Mouse (Mus musculus): ENCODE measurements around the gene Basp1. TPM values are rescaled to one million over a fixed set of nuclear protein-coding genes. Genes with fewer than 3 reads are reported as not detected.

The Basp1 gene
- polyA plus RNA-seq, 1 experiment: 164 TPM

DNA sequence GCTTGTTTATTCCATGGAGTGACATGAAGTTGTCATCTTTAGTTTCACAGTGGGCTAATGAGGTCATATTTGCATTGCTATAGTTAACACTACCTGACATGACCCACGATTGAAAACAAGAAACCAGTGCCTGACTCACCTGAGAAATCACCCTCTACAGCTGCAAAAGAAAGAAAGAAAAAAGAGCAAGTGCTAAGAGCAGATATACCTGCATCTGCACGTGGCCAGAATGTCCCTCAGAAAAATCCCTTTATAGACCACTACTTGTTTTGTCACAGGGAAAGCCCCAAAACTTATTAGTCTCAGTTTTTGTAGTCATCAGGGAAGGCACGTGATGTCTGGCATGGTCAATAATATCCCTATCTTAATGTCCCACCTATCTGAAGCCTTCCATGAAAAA lies 11.6 kb downstream of the Basp1 start:
- Histone ChIP-seq H3K79me2 (ENCODE audit: control insufficient read depth, insufficient read depth) (peaks cover 100% of the 10 kb centered on the region), H3K27me3 (ENCODE audit: control insufficient read depth, insufficient read depth, insufficient read length) (no peaks in the 10 kb centered on the region), H3K4me3 (ENCODE audit: insufficient read depth, poor library complexity, severe bottlenecking) (no peak overlapping the region), H3K36me3 (ENCODE audit: control insufficient read depth, insufficient read depth) (peaks cover 85% of the 10 kb centered on the region), H3K79me3 (ENCODE audit: low read depth) (peaks cover 90% of the 10 kb centered on the region), H3ac (ENCODE audit: control insufficient read depth, insufficient read length, low read depth) (no peak overlapping the region)
- TF ChIP-seq CEBPB (IDR thresholded peaks at IDR 0.05; ENCODE audit: low read depth): no peak
- TF ChIP-seq MAX (IDR thresholded peaks at IDR 0.05): no peak
- no peak for TF ChIP-seq CTCF (IDR thresholded peaks at IDR 0.05; ENCODE audit: control insufficient read depth, insufficient read depth, insufficient read length)

DNA sequence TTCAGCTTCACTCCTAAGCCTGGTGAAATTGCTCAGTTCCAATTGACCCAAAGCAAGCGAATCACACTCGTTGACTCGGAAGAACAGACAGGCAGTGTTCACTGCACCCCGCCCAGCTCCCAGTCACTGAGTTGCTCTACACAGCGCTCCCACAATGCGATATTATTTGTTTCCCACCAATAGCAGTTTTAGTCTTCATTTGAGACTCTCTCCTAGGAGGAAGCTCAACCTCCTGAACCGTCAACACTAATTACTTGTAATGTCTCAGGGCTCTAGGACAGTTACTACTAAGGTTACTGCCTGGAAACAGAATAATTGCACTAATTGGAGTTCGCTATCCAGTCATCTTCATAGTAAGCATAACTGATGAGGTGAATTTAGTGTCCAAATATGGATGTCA lies 13.3 kb downstream of the Basp1 start:
- H3ac ChIP-seq (ENCODE audit: control insufficient read depth, insufficient read length, low read depth): no peak overlapping the region
- H3K79me2 ChIP-seq (ENCODE audit: control insufficient read depth, insufficient read depth): peaks cover 95% of the 10 kb centered on the region
- peaks cover 78% of the 10 kb centered on the region for H3K79me3 ChIP-seq (ENCODE audit: low read depth)
- H3K27me3 ChIP-seq (ENCODE audit: control insufficient read depth, insufficient read depth, insufficient read length): no peaks in the 10 kb centered on the region
- peaks cover 68% of the 10 kb centered on the region for H3K36me3 ChIP-seq (ENCODE audit: control insufficient read depth, insufficient read depth)
- no peak overlapping the region for H3K4me3 ChIP-seq (ENCODE audit: insufficient read depth, poor library complexity, severe bottlenecking)
- TF ChIP-seq CEBPB (IDR thresholded peaks at IDR 0.05; ENCODE audit: low read depth) (no peak), FOSL1 (IDR thresholded peaks at IDR 0.05; ENCODE audit: insufficient read depth, low read length, poor library complexity, severe bottlenecking) (no peak), MYOD1 (IDR thresholded peaks at IDR 0.05; ENCODE audit: control insufficient read depth, insufficient read length, low read depth) (no peak), CTCF (IDR thresholded peaks at IDR 0.05; ENCODE audit: control insufficient read depth, insufficient read depth, insufficient read length) (no peak), MAX (IDR thresholded peaks at IDR 0.05) (no peak), MYOG (IDR thresholded peaks at IDR 0.05; ENCODE audit: control insufficient read depth, extremely low read depth, insufficient read length) (no peak), USF1 (IDR thresholded peaks at IDR 0.05; ENCODE audit: low read depth) (no peak)

DNA sequence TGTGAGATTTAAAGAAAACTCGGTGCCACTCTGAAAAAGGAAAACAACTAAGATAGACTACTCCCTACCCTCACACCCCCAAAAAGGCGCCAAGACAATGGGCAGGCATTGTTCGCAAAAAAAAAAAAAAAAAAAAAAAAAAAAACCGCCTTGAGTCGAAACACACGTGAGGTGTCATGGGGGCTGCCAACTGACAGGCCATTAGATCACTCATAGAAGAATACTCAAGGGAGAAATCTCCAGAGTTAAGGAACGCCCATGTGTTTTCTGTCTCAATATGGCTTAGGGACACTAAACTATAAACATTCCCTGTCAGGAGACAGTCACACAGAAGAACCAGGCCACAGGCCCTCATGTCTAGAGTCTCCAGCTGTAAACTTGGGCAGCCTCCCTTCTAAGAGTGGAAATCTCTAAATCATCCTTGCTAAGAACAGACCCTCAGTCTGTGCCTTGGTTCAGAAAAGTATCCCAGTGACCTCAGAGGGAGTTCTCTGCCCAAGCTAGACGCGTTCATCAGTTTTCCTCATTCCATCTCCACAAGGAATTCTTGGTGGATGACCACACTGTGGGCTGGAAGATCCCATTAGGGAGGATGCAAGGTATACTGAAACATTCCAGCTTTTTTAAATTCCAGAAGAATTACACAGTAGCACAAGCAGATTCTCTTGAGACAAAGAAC lies 17.5 kb downstream of the Basp1 start:
- H3K36me3 ChIP-seq (ENCODE audit: control insufficient read depth, insufficient read depth): peaks cover 61% of the 10 kb centered on the region
- peaks cover 95% of the 10 kb centered on the region for H3K79me2 ChIP-seq (ENCODE audit: control insufficient read depth, insufficient read depth)
- H3K27me3 ChIP-seq (ENCODE audit: control insufficient read depth, insufficient read depth, insufficient read length): no peaks in the 10 kb centered on the region
- H3K4me3 ChIP-seq (ENCODE audit: insufficient read depth, poor library complexity, severe bottlenecking): no peak overlapping the region
- peak overlapping the region; percentile 7 for H3ac ChIP-seq (ENCODE audit: control insufficient read depth, insufficient read length, low read depth)
- TF ChIP-seq FOSL1 (IDR thresholded peaks at IDR 0.05; ENCODE audit: insufficient read depth, low read length, poor library complexity, severe bottlenecking): peak; percentile 36
- TF ChIP-seq MYOG (IDR thresholded peaks at IDR 0.05; ENCODE audit: control insufficient read depth, extremely low read depth, insufficient read length): no peak
- peak; percentile 62 for TF ChIP-seq USF1 (IDR thresholded peaks at IDR 0.05; ENCODE audit: low read depth)
- no peak for TF ChIP-seq CTCF (IDR thresholded peaks at IDR 0.05; ENCODE audit: control insufficient read depth, insufficient read depth, insufficient read length)
- TF ChIP-seq MYOD1 (IDR thresholded peaks at IDR 0.05; ENCODE audit: control insufficient read depth, insufficient read length, low read depth): no peak
- TF ChIP-seq CEBPB (IDR thresholded peaks at IDR 0.05; ENCODE audit: low read depth): no peak
- TF ChIP-seq MAX (IDR thresholded peaks at IDR 0.05): peak; percentile 74
- peaks cover 71% of the 10 kb centered on the region for H3K79me3 ChIP-seq (ENCODE audit: low read depth)

DNA sequence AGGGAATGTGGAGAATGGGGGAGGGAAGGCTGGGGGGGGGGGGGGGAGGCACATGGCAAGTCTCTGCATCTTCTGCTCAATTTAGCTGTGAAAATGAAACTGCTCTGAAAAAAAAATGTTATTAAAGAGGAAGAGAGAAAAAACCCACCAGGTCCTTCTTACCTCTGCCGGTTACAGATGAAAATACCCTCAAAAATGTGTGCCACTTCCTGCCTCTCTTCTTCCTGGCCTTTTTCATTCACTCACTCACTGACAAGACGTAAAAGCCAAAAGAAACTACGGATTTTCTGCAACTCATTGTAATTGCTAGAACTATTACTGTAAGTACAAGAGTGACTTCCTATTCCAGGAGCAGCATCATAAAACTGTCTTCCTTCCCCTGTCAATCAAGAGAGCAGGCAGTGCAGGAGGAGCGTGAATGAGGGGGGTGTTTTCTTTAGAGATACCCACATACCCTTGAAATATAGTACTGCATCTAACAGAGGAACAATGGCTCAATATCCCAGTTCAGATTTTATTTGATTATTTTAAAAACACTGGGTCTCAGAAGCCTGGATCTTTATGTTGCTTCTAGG lies 21.0 kb downstream of the Basp1 start:
- Histone ChIP-seq H3ac (ENCODE audit: control insufficient read depth, insufficient read length, low read depth) (no peak overlapping the region), H3K79me2 (ENCODE audit: control insufficient read depth, insufficient read depth) (peaks cover 95% of the 10 kb centered on the region), H3K4me3 (ENCODE audit: insufficient read depth, poor library complexity, severe bottlenecking) (no peak overlapping the region), H3K79me3 (ENCODE audit: low read depth) (peaks cover 75% of the 10 kb centered on the region), H3K27me3 (ENCODE audit: control insufficient read depth, insufficient read depth, insufficient read length) (no peaks in the 10 kb centered on the region), H3K36me3 (ENCODE audit: control insufficient read depth, insufficient read depth) (peaks cover 69% of the 10 kb centered on the region)
- TF ChIP-seq MYOD1 (IDR thresholded peaks at IDR 0.05; ENCODE audit: control insufficient read depth, insufficient read length, low read depth) (no peak), MAX (IDR thresholded peaks at IDR 0.05) (no peak)

DNA sequence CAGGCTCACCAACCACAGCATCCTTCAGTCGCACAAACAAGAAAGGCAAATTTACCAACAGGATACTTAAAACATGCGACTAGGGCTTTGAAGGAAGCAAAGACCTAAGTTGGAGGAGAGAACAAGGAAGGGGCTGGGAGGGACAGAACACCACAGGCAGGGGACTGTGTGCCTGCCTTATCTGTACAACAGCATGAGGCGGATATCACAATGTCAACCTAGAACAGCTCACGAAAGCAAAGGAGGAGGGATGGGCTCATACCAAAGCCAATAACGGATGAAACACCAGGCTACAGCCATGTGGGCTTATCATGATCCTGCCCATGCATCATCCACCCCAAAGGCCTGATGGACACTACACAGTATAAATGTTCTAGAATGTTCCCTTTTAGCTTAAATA lies 22.4 kb downstream of the Basp1 start:
- H3K4me3 ChIP-seq (ENCODE audit: insufficient read depth, poor library complexity, severe bottlenecking): no peak overlapping the region
- no peak overlapping the region for H3ac ChIP-seq (ENCODE audit: control insufficient read depth, insufficient read length, low read depth)
- TF ChIP-seq CTCF (IDR thresholded peaks at IDR 0.05; ENCODE audit: control insufficient read depth, insufficient read depth, insufficient read length) (no peak), MYOG (IDR thresholded peaks at IDR 0.05; ENCODE audit: control insufficient read depth, extremely low read depth, insufficient read length) (no peak)
- H3K79me3 ChIP-seq (ENCODE audit: low read depth): peaks cover 89% of the 10 kb centered on the region
- H3K27me3 ChIP-seq (ENCODE audit: control insufficient read depth, insufficient read depth, insufficient read length): no peaks in the 10 kb centered on the region
- H3K36me3 ChIP-seq (ENCODE audit: control insufficient read depth, insufficient read depth): peaks cover 83% of the 10 kb centered on the region
- peaks cover 98% of the 10 kb centered on the region for H3K79me2 ChIP-seq (ENCODE audit: control insufficient read depth, insufficient read depth)

DNA sequence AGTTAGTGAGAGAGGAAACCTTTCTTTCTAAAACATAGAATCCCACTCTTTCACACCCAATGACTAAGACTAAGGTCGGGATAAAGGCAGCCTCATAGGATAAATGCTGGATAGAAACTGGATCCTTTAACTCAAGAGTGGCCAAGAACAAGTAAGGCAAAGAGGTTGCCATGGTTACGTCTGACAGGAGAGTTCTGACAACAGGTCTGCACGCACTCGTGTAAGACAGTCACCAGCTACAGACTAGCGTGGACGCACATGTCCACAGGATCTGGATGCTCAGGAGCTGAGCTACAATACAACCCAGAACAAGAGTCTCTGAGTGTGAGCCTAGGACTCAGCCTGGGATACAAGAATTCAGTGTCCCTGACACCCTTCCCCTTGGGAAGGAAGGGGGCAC lies 26.0 kb downstream of the Basp1 start:
- peaks cover 100% of the 10 kb centered on the region for H3K79me2 ChIP-seq (ENCODE audit: control insufficient read depth, insufficient read depth)
- TF ChIP-seq CTCF (IDR thresholded peaks at IDR 0.05; ENCODE audit: control insufficient read depth, insufficient read depth, insufficient read length) (no peak), MYOD1 (IDR thresholded peaks at IDR 0.05; ENCODE audit: control insufficient read depth, insufficient read length, low read depth) (no peak), MYOG (IDR thresholded peaks at IDR 0.05; ENCODE audit: control insufficient read depth, extremely low read depth, insufficient read length) (no peak), MAX (IDR thresholded peaks at IDR 0.05) (no peak), CEBPB (IDR thresholded peaks at IDR 0.05; ENCODE audit: low read depth) (no peak), FOSL1 (IDR thresholded peaks at IDR 0.05; ENCODE audit: insufficient read depth, low read length, poor library complexity, severe bottlenecking) (no peak), USF1 (IDR thresholded peaks at IDR 0.05; ENCODE audit: low read depth) (no peak)
- H3K79me3 ChIP-seq (ENCODE audit: low read depth): peaks cover 93% of the 10 kb centered on the region
- peaks cover 93% of the 10 kb centered on the region for H3K36me3 ChIP-seq (ENCODE audit: control insufficient read depth, insufficient read depth)
- no peaks in the 10 kb centered on the region for H3K27me3 ChIP-seq (ENCODE audit: control insufficient read depth, insufficient read depth, insufficient read length)
- no peak overlapping the region for H3ac ChIP-seq (ENCODE audit: control insufficient read depth, insufficient read length, low read depth)
- no peak overlapping the region for H3K4me3 ChIP-seq (ENCODE audit: insufficient read depth, poor library complexity, severe bottlenecking)
